Mouse (Mus musculus) hindbrain, embryonic 16.5 days (tissue): ENCODE results near the gene Cela2a. TPM values are rescaled to one million over a fixed set of nuclear protein-coding genes. Genes with fewer than 3 reads are reported as not detected.
"Not testable (repeated sequence)": the region's sequence is repeated elsewhere in the genome, so short reads cannot be mapped to it uniquely, and the experiment has no call there.

ENCODE experiments used
- ATAC-seq: fragments of 200-750 bp; cut with Nextera tagmentation; 2 replicates; pipeline ENCODE4 v1.8.0; 2017; ENCODE audit warnings: moderate TSS enrichment, moderate library complexity
- H3K27ac ChIP-seq: fragments of 300-500 bp; sonication (generic); 2 replicates; pipeline ENCODE4 v1.5.1; 2014; ENCODE audit warnings: low read depth, mild to moderate bottlenecking, control low read depth, low read length, moderate library complexity
- H3K27me3 ChIP-seq: fragments of 300-500 bp; sonication (generic); replicated peaks from 2 replicates; pipeline ENCODE4 v1.6.1; 2014; ENCODE audit warnings: low read length; ENCODE audit not compliant: control insufficient read depth, insufficient read depth
- H3K36me3 ChIP-seq: fragments of 300-500 bp; sonication (generic); 2 replicates; pipeline ENCODE4 v1.6.1; 2014; ENCODE audit warnings: mild to moderate bottlenecking, low read length, moderate library complexity, mixed read lengths; ENCODE audit not compliant: control insufficient read depth, insufficient read depth
- H3K4me1 ChIP-seq: fragments of 300-500 bp; sonication (generic); 2 replicates; pipeline ENCODE4 v1.6.1; 2014; ENCODE audit warnings: low read depth, low read length; ENCODE audit not compliant: control insufficient read depth, insufficient read depth
- H3K4me2 ChIP-seq: fragments of 300-500 bp; sonication (generic); 2 replicates; pipeline ENCODE4 v1.6.1; 2014; ENCODE audit warnings: mild to moderate bottlenecking, low read length, control low read depth, moderate library complexity
- H3K4me3 ChIP-seq: fragments of 300-500 bp; sonication (generic); 2 replicates; pipeline ENCODE4 v1.5.1; 2014; ENCODE audit warnings: mild to moderate bottlenecking, low read length, control low read depth, moderate library complexity
- H3K9ac ChIP-seq: fragments of 300-500 bp; sonication (generic); 2 replicates; pipeline ENCODE4 v1.6.1; 2014; ENCODE audit warnings: low read depth, mild to moderate bottlenecking, control low read depth, low read length, moderate library complexity
- H3K9me3 ChIP-seq: fragments of 300-500 bp; sonication (generic); 2 replicates; pipeline ENCODE4 v1.6.1; 2014; ENCODE audit warnings: mild to moderate bottlenecking, low read length, moderate library complexity; ENCODE audit not compliant: control insufficient read depth
- WGBS: fragments of 180-500 bp; shearing (Covaris S2); extraction: QIAGEN DNeasy Blood & Tissue Kit; methylation state at CpG from one replicate; pipeline ENCODE4 v1.1.7; 2014; 5-methylcytosine and 5-hydroxymethylcytosine counted together
- polyA plus RNA-seq: library from polyadenylated mRNA; unstranded; fragments of >200 nt; fragmentation: Nextera tagmentation; extraction: Ambion mirVana; gene quantifications from 2 replicates; pipeline ENCODE4 v1.2.1, GENCODE M21; 2015

Gene Cela2a
- polyA plus RNA-seq, 1 experiment from 2014 or later = not detected

- ATAC-seq = no peak
- Histone ChIP-seq H3K9ac (no peak overlapping the region), H3K27me3 (no peaks in the 10 kb centered on the region), H3K4me1 (peaks cover 5% of the 10 kb centered on the region), H3K27ac (no peak overlapping the region), H3K4me3 (no peak overlapping the region), H3K9me3 (no peaks in the 10 kb centered on the region), H3K36me3 (peaks cover 15% of the 10 kb centered on the region), H3K4me2 (no peak overlapping the region)
- WGBS = 94% methylated on average over 7 of the region's 7 CpGs
These were observed 38.5 kb downstream of the Cela2a start for GRCm38 (mm10) chr4:141787462-141787861.

DNA sequence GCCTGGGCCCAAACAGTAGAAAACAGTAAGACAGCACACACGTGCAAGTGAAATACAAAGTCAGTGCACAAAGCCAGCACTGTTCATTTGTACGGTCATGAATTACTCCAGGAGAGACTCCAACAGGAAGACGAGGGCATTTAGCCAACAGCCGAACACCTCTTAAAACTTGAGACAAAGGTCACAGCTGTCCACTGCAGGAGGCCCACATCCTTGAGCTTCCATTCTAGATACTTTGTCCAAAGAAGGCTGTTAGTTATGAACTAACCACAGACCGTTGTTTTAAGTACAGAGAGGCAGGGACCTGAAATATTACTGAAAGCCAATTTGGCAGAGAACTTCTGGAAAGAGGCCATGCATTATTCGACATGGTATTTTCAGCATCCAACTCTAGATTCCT lies 38.9 kb downstream of the Cela2a start:
- Histone ChIP-seq H3K4me1 (peaks cover 5% of the 10 kb centered on the region), H3K4me3 (no peak overlapping the region), H3K9ac (no peak overlapping the region), H3K9me3 (no peaks in the 10 kb centered on the region), H3K27me3 (no peaks in the 10 kb centered on the region), H3K4me2 (no peak overlapping the region), H3K27ac (no peak overlapping the region), H3K36me3 (peaks cover 19% of the 10 kb centered on the region)
- WGBS = 70% methylated on average over 6 of the region's 6 CpGs
- ATAC-seq = no peak

DNA sequence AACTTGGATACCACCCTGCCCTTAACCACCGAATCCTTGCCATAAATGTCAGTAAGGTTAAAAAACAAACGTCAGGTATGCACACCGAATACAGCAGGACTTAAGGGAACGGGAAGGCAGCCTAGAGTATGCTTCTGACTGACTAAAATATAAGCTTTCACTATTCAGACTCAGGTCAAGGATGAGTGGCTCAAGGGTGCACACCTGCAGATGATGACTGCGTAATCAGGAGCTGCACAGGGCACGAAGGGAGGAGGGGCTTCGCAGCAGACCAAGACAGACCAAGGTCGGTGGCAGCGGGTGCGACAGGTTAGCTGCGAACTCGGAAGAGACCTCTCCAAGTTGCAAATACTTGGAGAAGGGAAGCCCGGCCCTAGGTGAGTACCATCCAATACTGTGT lies 39.8 kb downstream of the Cela2a start:
- H3K9me3 ChIP-seq = no peaks in the 10 kb centered on the region
- no peak overlapping the region for H3K27ac ChIP-seq
- no peaks in the 10 kb centered on the region for H3K27me3 ChIP-seq
- H3K4me3 ChIP-seq = no peak overlapping the region
- 96% methylated on average over 13 of the region's 13 CpGs for WGBS
- no peak overlapping the region for H3K9ac ChIP-seq
- H3K4me1 ChIP-seq = peaks cover 5% of the 10 kb centered on the region
- ATAC-seq = no peak
- peaks cover 28% of the 10 kb centered on the region for H3K36me3 ChIP-seq
- no peak overlapping the region for H3K4me2 ChIP-seq

GRCm38 (mm10) chr4:141784835-141785234 lies 41.1 kb downstream of the Cela2a start:
- H3K9ac ChIP-seq = no peak overlapping the region
- WGBS = 81% methylated on average over 5 of the region's 5 CpGs
- H3K9me3 ChIP-seq = no peaks in the 10 kb centered on the region
- no peak overlapping the region for H3K4me2 ChIP-seq
- no peak overlapping the region for H3K27ac ChIP-seq
- peaks cover 4% of the 10 kb centered on the region for H3K4me1 ChIP-seq
- H3K4me3 ChIP-seq = no peak overlapping the region
- H3K36me3 ChIP-seq = peaks cover 36% of the 10 kb centered on the region
- no peak for ATAC-seq
- H3K27me3 ChIP-seq = no peaks in the 10 kb centered on the region

GRCm38 (mm10) chr4:141781201-141781985 lies 44.6 kb downstream of the Cela2a start:
- peaks cover 55% of the 10 kb centered on the region for H3K36me3 ChIP-seq
- no peaks in the 10 kb centered on the region for H3K4me1 ChIP-seq
- H3K4me3 ChIP-seq = no peak overlapping the region
- no peak overlapping the region for H3K4me2 ChIP-seq
- no peak overlapping the region for H3K27ac ChIP-seq
- ATAC-seq = no peak
- no peaks in the 10 kb centered on the region for H3K27me3 ChIP-seq
- 97% methylated on average over 8 of the region's 8 CpGs for WGBS
- no peak overlapping the region for H3K9ac ChIP-seq
- no peaks in the 10 kb centered on the region for H3K9me3 ChIP-seq

GRCm38 (mm10) chr4:141779828-141780227 lies 46.1 kb downstream of the Cela2a start:
- Histone ChIP-seq H3K4me1 (no peaks in the 10 kb centered on the region), H3K9me3 (no peaks in the 10 kb centered on the region), H3K27ac (no peak overlapping the region), H3K9ac (no peak overlapping the region), H3K27me3 (no peaks in the 10 kb centered on the region), H3K36me3 (peaks cover 60% of the 10 kb centered on the region), H3K4me2 (no peak overlapping the region), H3K4me3 (no peak overlapping the region)
- WGBS = 95% methylated on average over 8 of the region's 8 CpGs
- no peak for ATAC-seq

GRCm38 (mm10) chr4:141773019-141773418 lies 52.9 kb downstream of the Cela2a start:
- WGBS = 84% methylated on average over 4 of the region's 4 CpGs
- H3K36me3 ChIP-seq = peaks cover 50% of the 10 kb centered on the region
- not testable (repeated sequence) for H3K4me1 ChIP-seq, H3K4me3 ChIP-seq, H3K9ac ChIP-seq, H3K27me3 ChIP-seq, H3K4me2 ChIP-seq, H3K27ac ChIP-seq, ATAC-seq, H3K9me3 ChIP-seq

DNA sequence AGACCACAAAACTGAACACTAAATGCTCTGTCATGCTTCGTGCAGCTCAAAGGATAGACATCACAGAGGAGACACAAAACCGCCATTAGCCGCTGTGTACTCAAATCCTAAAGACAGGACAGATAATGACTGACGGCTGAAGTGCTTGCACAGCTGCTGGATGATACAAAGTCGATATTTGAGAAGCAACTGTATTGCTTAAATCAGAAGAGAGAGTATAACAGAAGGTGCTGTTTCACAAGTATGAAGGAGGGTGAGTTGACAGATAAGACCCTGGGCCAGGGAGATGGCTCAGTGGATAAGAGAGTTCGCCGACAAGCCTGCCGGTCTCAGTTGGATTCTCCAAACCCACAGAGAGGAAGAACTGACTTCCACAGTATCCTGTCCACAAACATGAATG lies 54.1 kb downstream of the Cela2a start:
- H3K9ac ChIP-seq = no peak overlapping the region
- H3K4me1 ChIP-seq = peaks cover 11% of the 10 kb centered on the region
- no peaks in the 10 kb centered on the region for H3K27me3 ChIP-seq
- no peak overlapping the region for H3K27ac ChIP-seq
- peaks cover 46% of the 10 kb centered on the region for H3K36me3 ChIP-seq
- no peaks in the 10 kb centered on the region for H3K9me3 ChIP-seq
- WGBS = 95% methylated on average over 8 of the region's 8 CpGs
- no peak overlapping the region for H3K4me3 ChIP-seq
- ATAC-seq = no peak
- no peak overlapping the region for H3K4me2 ChIP-seq

DNA sequence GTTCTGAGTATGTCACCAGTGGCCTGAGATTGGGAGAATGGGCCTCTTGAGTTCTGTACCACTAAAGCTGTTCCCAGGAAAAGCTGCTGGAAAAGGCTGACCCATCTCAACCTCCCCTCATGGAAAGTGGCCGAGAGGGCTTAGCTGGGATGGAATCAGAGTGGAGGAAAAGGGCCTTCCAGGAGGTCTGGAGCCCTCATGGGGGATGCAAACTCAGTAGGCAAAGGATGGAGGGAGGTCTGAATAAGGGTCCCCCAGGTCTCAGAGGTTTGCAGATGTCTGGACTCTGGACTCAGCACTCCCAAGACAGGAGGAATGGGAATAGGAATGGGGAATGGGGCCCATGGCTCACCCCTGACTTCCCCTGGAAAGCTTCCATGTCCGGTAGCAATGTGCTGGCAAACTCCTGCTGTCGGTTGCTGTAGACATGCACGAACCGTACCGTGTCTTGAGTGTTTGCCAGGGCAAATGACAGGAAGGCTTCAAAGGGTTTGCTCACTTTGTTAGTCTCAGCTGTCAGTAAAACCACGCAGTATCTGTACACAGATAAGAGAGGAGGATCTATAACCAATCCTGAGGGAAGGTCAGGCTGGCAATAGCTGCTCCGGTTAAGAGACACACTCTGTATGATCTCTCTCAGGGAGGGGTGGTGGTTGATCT lies 56.3 kb downstream of the Cela2a start:
- Histone ChIP-seq H3K36me3 (peaks cover 43% of the 10 kb centered on the region), H3K27me3 (no peaks in the 10 kb centered on the region), H3K9ac (no peak overlapping the region), H3K4me1 (peaks cover 15% of the 10 kb centered on the region), H3K9me3 (no peaks in the 10 kb centered on the region), H3K4me3 (no peak overlapping the region), H3K4me2 (no peak overlapping the region), H3K27ac (no peak overlapping the region)
- WGBS = 81% methylated on average over 8 of the region's 8 CpGs
- no peak for ATAC-seq
